Comparison of ENCODE assay signal across 8 mouse cellular contexts in genomic region chr1:134816617-134817016, GRCm38 (mm10).
A peak's percentile ranks its signal among the peaks of the same experiment; 100 is the strongest.
DNase-seq lines count a peak whose midpoint lies in the region; ATAC-seq lines count a peak whose summit lies in the region.

No protein-coding gene starts in this region.

- ATAC-seq in forebrain, embryonic 16.5 days = peak; percentile 55
- ATAC-seq in liver, embryonic 16.5 days (ENCODE audit: low read depth) = peak; percentile 75
- ATAC-seq in stomach, embryonic 16.5 days (ENCODE audit: insufficient read depth, low FRiP score) = peak; percentile 84; the same call in 1 of the 2 replicates

- 47% methylated on average over 6 of the region's 6 CpGs for WGBS in forebrain, embryonic 16.5 days
- 42% methylated on average over 6 of the region's 6 CpGs for WGBS in liver, embryonic 16.5 days (ENCODE audit: insufficient replicate concordance)
- 35% methylated on average over 6 of the region's 6 CpGs for WGBS in stomach, embryonic 16.5 days

- intact Hi-C loops in heart, postnatal 25 days (cut with DNase I) = no loop called here

- no peaks in the 10 kb centered on the region for H3K9me3 ChIP-seq in forebrain, embryonic 16.5 days (ENCODE audit: control insufficient read depth, low read length)
- no peaks in the 10 kb centered on the region for H3K9me3 ChIP-seq in liver, embryonic 16.5 days (replicated peaks; ENCODE audit: control insufficient read depth, low read length)
- no peaks in the 10 kb centered on the region for H3K9me3 ChIP-seq in stomach, embryonic 16.5 days (replicated peaks; ENCODE audit: control insufficient read depth, low read length)

- H3K27ac ChIP-seq in forebrain, embryonic 16.5 days (ENCODE audit: low read length) = no peak overlapping the region
- peak overlapping the region; percentile 37; the same call in 1 of the 2 replicates for H3K27ac ChIP-seq in liver, embryonic 16.5 days (ENCODE audit: low read length)
- H3K27ac ChIP-seq in stomach, embryonic 16.5 days (ENCODE audit: low read length) = peak overlapping the region; percentile 59

- peak; percentile 40 to 47 for DNase-seq in right cerebral cortex, postnatal 10 days (ENCODE audit: low spot score in 2 of 2)
- DNase-seq in right cerebral cortex, postnatal 36 days (ENCODE audit: low spot score in 2 of 2) = no peak
- peak; percentile 67 for DNase-seq in heart, postnatal 25 days (ENCODE audit: low spot score)
- no peak for DNase-seq in frontal cortex, postnatal 14 days (ENCODE audit: low spot score in 2 of 2)
- DNase-seq in layer of hippocampus, adult 9-10 months (ENCODE audit: low spot score) = no peak

- no peaks in the 10 kb centered on the region for H3K36me3 ChIP-seq in forebrain, embryonic 16.5 days (ENCODE audit: control insufficient read depth, insufficient read depth)
- no peaks in the 10 kb centered on the region for H3K36me3 ChIP-seq in liver, embryonic 16.5 days (ENCODE audit: control insufficient read depth, insufficient read depth)
- no peaks in the 10 kb centered on the region for H3K36me3 ChIP-seq in stomach, embryonic 16.5 days (ENCODE audit: control insufficient read depth, insufficient read depth, low read length)

- peaks cover 4% of the 10 kb centered on the region for H3K4me1 ChIP-seq in forebrain, embryonic 16.5 days (replicated peaks; ENCODE audit: control insufficient read depth, insufficient read depth, low read length)
- H3K4me1 ChIP-seq in liver, embryonic 16.5 days (ENCODE audit: control insufficient read depth, low read depth, low read length) = peaks cover 18% of the 10 kb centered on the region
- H3K4me1 ChIP-seq in stomach, embryonic 16.5 days (ENCODE audit: control insufficient read depth, insufficient read depth, low read length) = peaks cover 7% of the 10 kb centered on the region

- H3K4me2 ChIP-seq in forebrain, embryonic 16.5 days (ENCODE audit: low read length) = no peak overlapping the region
- H3K4me2 ChIP-seq in liver, embryonic 16.5 days (ENCODE audit: low read depth, low read length) = no peak overlapping the region
- no peak overlapping the region for H3K4me2 ChIP-seq in stomach, embryonic 16.5 days (ENCODE audit: low read depth, low read length)

- no peak overlapping the region for H3K4me3 ChIP-seq in forebrain, embryonic 16.5 days (replicated peaks; ENCODE audit: low read length)
- no peak overlapping the region for H3K4me3 ChIP-seq in liver, embryonic 16.5 days (ENCODE audit: low read depth, low read length)
- no peak overlapping the region for H3K4me3 ChIP-seq in stomach, embryonic 16.5 days (replicated peaks; ENCODE audit: low read length)

- H3K27me3 ChIP-seq in forebrain, embryonic 16.5 days (replicated peaks; ENCODE audit: control insufficient read depth, insufficient read depth, low read length) = no peaks in the 10 kb centered on the region
- H3K27me3 ChIP-seq in liver, embryonic 16.5 days (ENCODE audit: control insufficient read depth, insufficient read depth, low read depth, low read length) = no peaks in the 10 kb centered on the region
- no peaks in the 10 kb centered on the region for H3K27me3 ChIP-seq in stomach, embryonic 16.5 days (ENCODE audit: control insufficient read depth, insufficient read depth, low read length)

- H3K9ac ChIP-seq in forebrain, embryonic 16.5 days (replicated peaks; ENCODE audit: low read depth, low read length) = no peak overlapping the region
- no peak overlapping the region for H3K9ac ChIP-seq in liver, embryonic 16.5 days (ENCODE audit: low read depth, low read length)
- no peak overlapping the region for H3K9ac ChIP-seq in stomach, embryonic 16.5 days (ENCODE audit: low read length)

Comparison
In these comparisons a context has a peak if more than half of its experiments do, and no peak if none do; other contexts are left out.
1. DNase-seq: peak in right cerebral cortex, postnatal 10 days (2 of 2) and heart, postnatal 25 days (single experiment); none in right cerebral cortex, postnatal 36 days (0 of 2), frontal cortex, postnatal 14 days (0 of 2) and layer of hippocampus, adult 9-10 months (single experiment).
2. Peak in every context shown above with its lines, with median percentiles within 50 percentile points of each other: ATAC-seq.